Mouse (Mus musculus): ENCODE measurements around the gene Tmem131l.

Gene Tmem131l

GRCm38 (mm10) chr3:84046206-84046605 is 6.2 kb upstream of the Tmem131l start:
- DNase-seq = no peak

- DNase-seq = no peak
Observed at GRCm38 (mm10) chr3:84041739-84042138, 1.8 kb upstream of the Tmem131l start.

GRCm38 (mm10) chr3:84040476-84041082 is 604 bp upstream of the Tmem131l start:
- peak in 1 of 2 experiments; percentile 73 for DNase-seq

GRCm38 (mm10) chr3:84038981-84039645 is 862 bp downstream of the Tmem131l start:
- DNase-seq = peak; percentile 56 to 66

- no peak for DNase-seq
Observed at GRCm38 (mm10) chr3:84038126-84038525, 1.8 kb downstream of the Tmem131l start.

DNA sequence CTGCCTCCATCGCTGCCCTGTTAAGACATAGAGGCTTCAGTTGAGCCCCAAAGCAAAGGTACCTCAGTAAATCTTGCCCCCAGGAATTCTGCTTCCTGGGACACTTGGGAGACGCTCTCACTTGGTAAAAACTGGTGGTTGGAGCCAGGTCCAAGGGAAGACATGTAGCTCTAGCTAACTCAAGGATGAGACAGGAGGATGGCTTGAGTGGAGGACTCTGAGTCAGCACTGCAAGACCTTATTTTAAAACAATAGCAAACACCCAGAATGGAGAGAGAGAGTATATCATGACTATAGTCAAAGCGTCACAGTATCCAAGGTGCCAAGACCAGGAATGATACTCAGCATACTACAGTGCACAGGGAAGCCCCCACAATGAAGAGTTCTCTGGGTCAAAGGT is 2.4 kb downstream of the Tmem131l start:
- no peak for DNase-seq

DNA sequence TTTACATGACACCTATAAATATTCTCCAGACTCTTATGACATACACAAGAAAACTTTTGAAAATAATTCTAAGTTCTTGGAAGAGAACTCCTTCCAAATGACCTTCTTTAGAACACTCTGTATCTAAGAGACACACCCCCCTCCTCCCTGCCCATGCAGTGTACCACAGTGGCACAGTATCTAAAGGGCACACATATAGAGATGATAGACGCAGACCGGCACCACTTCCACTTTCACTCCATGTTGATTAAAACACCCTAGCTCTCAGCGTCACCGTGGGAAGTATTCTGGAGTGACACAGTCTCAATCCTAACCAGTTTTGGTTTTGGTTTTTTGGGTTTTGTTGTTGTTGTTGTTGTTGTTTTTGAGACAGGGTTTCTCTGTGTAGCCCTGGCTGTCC is 3.1 kb downstream of the Tmem131l start:
- no peak for DNase-seq

DNA sequence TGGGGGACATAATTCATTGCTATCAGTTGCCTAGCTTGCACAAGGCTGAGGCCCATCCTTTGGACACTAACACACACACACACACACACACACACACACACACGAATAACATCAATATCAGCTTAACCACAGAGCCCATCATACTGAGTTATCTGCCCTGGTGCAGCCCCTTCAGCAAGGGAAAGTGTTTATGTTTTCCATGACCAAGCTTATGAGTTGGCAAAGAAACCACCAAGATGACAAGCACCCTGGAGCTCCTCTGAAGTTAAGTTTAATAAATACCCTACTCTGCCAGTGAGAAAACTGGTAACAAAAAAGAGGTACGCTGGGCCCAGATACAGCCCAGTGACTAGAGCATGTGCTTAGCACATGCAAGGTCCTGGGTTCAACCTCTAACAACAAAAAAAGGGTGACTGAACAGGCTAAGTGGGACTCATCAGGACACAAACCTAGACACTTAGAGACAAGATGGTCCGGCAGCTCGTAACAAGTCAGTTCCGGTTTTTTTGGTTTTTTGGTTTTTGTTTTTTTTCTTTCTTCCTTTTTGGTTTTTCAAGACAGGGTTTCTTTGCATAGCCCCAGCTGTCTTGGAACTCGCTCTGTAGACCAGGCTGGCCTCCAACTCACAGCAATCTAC is 4.1 kb downstream of the Tmem131l start:
- DNase-seq = no peak

GRCm38 (mm10) chr3:84034115-84034780 is 5.7 kb downstream of the Tmem131l start:
- no peak for DNase-seq

- DNase-seq = no peak
Observed at GRCm38 (mm10) chr3:84032933-84033730, 6.8 kb downstream of the Tmem131l start.

GRCm38 (mm10) chr3:84032419-84032818 is 7.6 kb downstream of the Tmem131l start:
- no peak for DNase-seq

- DNase-seq = no peak
Observed at GRCm38 (mm10) chr3:84031216-84031615, 8.8 kb downstream of the Tmem131l start.

GRCm38 (mm10) chr3:84028968-84029367 is 11.0 kb downstream of the Tmem131l start:
- no peak for DNase-seq

DNA sequence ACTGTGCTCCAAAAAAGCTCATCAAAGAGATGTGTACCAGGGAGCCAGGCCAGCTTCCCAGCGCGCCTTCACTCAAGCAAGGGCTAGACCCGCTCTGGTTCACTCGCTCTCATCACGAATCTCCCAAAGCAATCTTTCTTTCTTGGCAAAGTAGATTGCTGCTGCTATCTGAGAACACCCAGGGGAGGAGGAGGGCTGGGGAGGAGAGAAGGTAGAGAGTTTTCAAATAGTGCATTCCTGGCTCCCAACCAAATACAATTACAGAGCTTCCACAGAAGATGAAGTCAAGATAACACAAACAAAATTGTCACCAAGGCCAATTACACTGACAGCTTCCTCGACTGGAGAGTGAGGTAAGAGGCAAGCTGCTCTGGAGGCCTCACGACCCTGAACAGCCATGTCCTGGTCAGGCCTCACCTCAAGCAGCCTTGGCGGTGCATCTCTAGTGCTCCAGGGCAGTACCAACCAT is 12.2 kb downstream of the Tmem131l start:
- DNase-seq = no peak

DNA sequence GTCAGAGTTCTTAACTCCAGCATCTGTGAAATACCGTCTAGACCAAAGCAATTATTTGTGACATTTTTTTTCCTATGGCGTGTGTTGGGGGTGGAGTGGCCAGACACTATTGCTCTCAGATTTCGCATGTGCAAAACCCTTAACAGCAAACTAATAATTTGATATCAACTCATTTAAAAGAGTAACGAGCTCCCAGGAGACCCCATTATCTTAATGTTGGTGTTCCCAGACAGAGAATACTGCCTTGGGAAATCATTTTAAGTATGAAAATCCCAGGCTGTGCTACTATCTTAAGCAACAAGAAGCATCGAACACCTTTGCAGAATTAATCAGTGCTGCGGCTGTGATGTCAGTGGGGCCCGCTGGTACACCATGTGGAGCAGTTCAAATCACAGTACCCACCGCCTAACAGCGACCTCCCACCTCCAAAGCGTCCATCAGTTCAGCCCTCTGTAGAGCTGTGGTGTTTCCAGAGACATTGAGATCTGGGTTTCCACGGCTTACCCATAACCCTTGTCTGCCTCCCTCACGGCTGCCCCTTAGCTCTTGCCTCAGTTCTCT is 15.4 kb downstream of the Tmem131l start:
- DNase-seq = no peak

DNA sequence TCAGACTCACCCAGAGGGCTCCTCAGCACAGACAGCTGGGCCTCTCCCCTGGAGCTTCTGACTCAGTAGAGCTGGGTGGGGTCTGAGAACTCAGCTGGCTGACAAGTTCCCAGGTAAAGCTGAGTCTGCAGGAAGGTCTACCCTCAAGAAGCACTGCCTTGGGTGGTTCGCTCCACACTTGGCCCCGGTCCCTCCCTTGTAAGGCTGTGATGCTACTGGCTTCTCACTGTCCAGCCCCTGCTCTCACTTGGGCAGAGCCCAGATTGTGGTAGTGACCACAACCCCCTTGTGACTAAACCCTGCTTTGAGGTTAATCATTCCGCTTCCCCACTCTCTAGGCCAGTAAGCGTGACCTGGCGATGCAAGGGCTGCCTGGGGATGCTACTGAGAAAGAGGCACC is 17.3 kb downstream of the Tmem131l start:
- no peak for DNase-seq

GRCm38 (mm10) chr3:84022201-84022584 is 17.8 kb downstream of the Tmem131l start:
- DNase-seq = no peak

DNA sequence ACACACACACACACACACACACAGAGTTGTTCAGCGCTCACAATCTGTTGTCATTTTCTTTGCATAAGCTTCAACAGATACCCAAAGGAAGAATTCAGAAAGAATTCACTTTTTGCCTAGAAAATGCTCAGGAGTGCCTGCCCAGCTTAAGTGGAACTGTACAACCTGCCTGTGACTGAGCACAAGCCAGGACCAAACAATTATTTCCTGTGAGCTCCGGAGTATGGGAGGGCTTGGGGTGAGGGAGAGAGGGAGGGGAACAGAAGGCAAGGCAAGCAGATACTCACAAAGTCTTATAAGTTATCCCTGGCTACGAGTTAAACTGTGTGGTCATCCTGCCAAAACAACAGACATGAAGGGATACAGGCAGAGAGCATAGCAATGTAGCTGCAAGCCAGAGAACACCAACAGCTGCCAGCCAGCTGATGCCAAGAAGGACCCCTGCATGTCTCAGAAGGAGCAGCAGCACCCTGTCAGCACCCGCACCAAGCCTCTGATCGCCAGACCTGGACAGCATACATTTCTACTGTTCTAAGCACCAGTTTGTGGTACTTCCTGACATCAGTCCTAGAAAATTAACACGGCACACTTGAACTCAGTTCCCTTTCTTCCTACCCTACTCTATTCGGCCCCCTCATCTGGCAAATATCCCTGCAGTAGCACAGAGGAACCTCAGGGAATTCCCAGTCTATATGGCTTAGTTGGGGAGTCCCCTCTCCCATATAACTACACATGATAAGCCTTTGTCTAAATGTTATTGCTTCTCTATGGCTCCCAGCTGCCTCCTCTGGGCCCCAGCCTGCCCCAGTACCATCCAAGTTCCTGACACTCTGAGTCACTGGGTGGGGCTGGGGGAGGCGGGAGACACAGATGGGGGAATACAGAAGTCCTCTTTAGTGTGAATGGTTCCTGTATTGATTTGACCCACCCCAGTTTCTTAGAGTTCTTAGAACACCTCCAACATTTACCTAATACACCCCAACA is 18.5 kb downstream of the Tmem131l start:
- DNase-seq = no peak

DNA sequence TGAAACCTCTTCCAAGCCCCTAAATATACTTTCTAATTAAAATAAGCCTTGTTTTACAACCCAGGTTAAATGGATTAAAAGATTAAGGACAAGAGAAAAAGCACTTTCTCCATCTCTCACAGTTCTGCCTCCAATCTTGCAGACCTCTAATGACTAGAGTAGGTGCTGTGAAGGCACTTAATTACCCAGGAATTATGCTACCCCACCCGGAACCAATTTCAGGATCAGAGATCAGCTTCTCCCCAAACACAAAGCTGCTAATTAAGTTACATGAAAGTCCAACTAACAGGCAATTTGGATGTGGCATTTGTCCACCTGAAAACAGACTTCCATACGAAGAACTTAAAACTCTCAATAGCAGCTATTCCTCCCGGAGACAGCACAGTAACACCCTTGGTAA is 19.4 kb downstream of the Tmem131l start:
- no peak for DNase-seq

DNA sequence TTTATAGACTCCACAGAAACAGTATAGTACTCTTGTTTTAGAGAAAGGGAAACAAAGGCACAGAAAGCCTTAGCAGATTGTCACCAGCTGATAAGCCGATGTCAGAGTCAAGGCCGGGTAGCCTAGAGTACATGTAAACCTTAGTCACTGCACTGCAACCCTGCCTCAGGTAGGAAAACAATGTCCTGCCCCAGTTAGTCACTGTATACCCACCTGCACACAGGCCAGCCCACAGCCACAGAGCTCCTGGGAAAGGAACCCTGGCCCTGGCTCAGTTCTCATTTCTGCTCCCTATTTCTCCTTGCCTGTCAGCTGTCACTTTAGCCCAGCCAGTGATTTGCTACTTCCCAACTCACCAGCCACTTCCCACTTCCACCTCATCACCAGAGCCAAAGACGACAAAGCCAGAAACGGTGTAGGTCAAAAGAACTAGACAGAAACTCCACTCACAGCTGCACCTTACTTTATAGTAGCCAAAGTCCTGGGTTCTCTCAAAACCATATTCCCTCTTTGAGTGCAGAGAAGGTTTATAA is 24.4 kb downstream of the Tmem131l start:
- no peak for DNase-seq

Measured in cerebellum, postnatal 25 days (tissue).